Mouse (Mus musculus): ENCODE data around the gene Fubp1. TPM values are rescaled to one million over a fixed set of nuclear protein-coding genes. Genes with fewer than 3 reads are reported as not detected.
A peak's percentile ranks its signal among the peaks of the same experiment; 100 is the strongest.

Fubp1 gene
- total and polyA plus RNA-seq, 3 experiments, result 196 to 202 TPM; not detected in 1

- DNase-seq (ENCODE audit: low read depth, low spot score), result peak; percentile 59
- peak overlapping the region; percentile 94 for H3K9ac ChIP-seq (ENCODE audit: control insufficient read depth, low read depth, low read length, poor library complexity, severe bottlenecking)
- peak overlapping the region; percentile 84 to 96 for H3K4me3 ChIP-seq (ENCODE audit: control insufficient read depth in 1 of 2, insufficient read depth in 1 of 2, low read depth in 2 of 2, low read length in 2 of 2)
- H3K36me3 ChIP-seq (ENCODE audit: control insufficient read depth in 1 of 2, insufficient read depth in 2 of 2, low read length in 2 of 2), result peaks cover 36 to 44% of the 10 kb centered on the region in 2 experiments
- H3K27ac ChIP-seq (ENCODE audit: control insufficient read depth, low read depth, low read length), result no peak overlapping the region
- H3K27me3 ChIP-seq (ENCODE audit: control insufficient read depth in 1 of 2, insufficient read depth in 2 of 2, low read length in 2 of 2), result no peaks in the 10 kb centered on the region
- H3K4me1 ChIP-seq (ENCODE audit: control insufficient read depth in 1 of 2, insufficient read depth in 2 of 2, low read length in 2 of 2), result peaks cover 7 to 16% of the 10 kb centered on the region in 2 experiments
- no peaks in the 10 kb centered on the region for H3K9me3 ChIP-seq (replicated peaks; ENCODE audit: insufficient read depth, low read length)
- TF ChIP-seq SIN3A (IDR thresholded peaks at IDR 0.05; ENCODE audit: low read length), result peak; percentile 66
- TF ChIP-seq CHD1 (IDR thresholded peaks at IDR 0.05; ENCODE audit: low read depth, low read length), result 0 out of 2 replicates have a peak, but pooled peaks have one; percentile 20
- peak in 1 of 2 experiments; percentile 40; a peak in 2 of 4 replicates for TF ChIP-seq POLR2A (IDR thresholded peaks at IDR 0.05; ENCODE audit: control insufficient read depth in 1 of 2, insufficient read depth in 1 of 2, low read depth in 1 of 2, low read length in 2 of 2, poor library complexity in 1 of 2)
- peak; percentile 89 for TF ChIP-seq BHLHE40 (IDR thresholded peaks at IDR 0.05; ENCODE audit: borderline replicate concordance, low read depth, low read length)
- TF ChIP-seq EP300 (IDR thresholded peaks at IDR 0.05; ENCODE audit: low read depth in 1 of 2, low read length in 2 of 2), result no peak
- peak; percentile 32; the same call in 1 of the 2 replicates for TF ChIP-seq ETS1 (IDR thresholded peaks at IDR 0.05; ENCODE audit: low read depth, low read length)
- peak; percentile 29; the same call in 1 of the 2 replicates for TF ChIP-seq MEF2A (IDR thresholded peaks at IDR 0.05; ENCODE audit: extremely low read depth, insufficient replicate concordance, low read depth, low read length, poor library complexity, severe bottlenecking)
- peak; percentile 65 for TF ChIP-seq RCOR1 (IDR thresholded peaks at IDR 0.05; ENCODE audit: low read depth, low read length)
- 0 out of 2 replicates have a peak, but pooled peaks have one; percentile 24 for TF ChIP-seq NELFE (IDR thresholded peaks at IDR 0.05; ENCODE audit: low read depth, low read length)
- no peak for TF ChIP-seq ELF1 (IDR thresholded peaks at IDR 0.05; ENCODE audit: low read depth, low read length)
- no peak for TF ChIP-seq JUND (IDR thresholded peaks at IDR 0.05; ENCODE audit: low read depth, low read length)
- TF ChIP-seq ZKSCAN1 (IDR thresholded peaks at IDR 0.05; ENCODE audit: low read depth, low read length), result peak; percentile 18; the same call in 1 of the 2 replicates
- peak; percentile 66 for TF ChIP-seq MXI1 (IDR thresholded peaks at IDR 0.05; ENCODE audit: low read depth, low read length)
- TF ChIP-seq MYC (IDR thresholded peaks at IDR 0.05; ENCODE audit: low read depth, low read length), result 0 out of 2 replicates have a peak, but pooled peaks have one; percentile 46
- no peak for TF ChIP-seq TAL1 (IDR thresholded peaks at IDR 0.05; ENCODE audit: low read length)
- peaks cover 64% of the 10 kb centered on the region for H3K79me2 ChIP-seq (ENCODE audit: control insufficient read depth, insufficient read depth, low read length, poor library complexity)
Measured at GRCm38 (mm10) chr3:152211731-152212279, 1.6 kb downstream of the Fubp1 start.

- TF ChIP-seq TAL1 (IDR thresholded peaks at IDR 0.05; ENCODE audit: low read length) (no peak), RCOR1 (IDR thresholded peaks at IDR 0.05; ENCODE audit: low read depth, low read length) (peak; percentile 44; the same call in 1 of the 2 replicates), MXI1 (IDR thresholded peaks at IDR 0.05; ENCODE audit: low read depth, low read length) (0 out of 2 replicates have a peak, but pooled peaks have one; percentile 3), JUND (IDR thresholded peaks at IDR 0.05; ENCODE audit: low read depth, low read length) (no peak), SIN3A (IDR thresholded peaks at IDR 0.05; ENCODE audit: low read length) (peak; percentile 37)
- peak; percentile 59 for DNase-seq (ENCODE audit: low read depth, low spot score)
- H3K27ac ChIP-seq (ENCODE audit: control insufficient read depth, low read depth, low read length), result no peak overlapping the region
- no peaks in the 10 kb centered on the region for H3K9me3 ChIP-seq (replicated peaks; ENCODE audit: insufficient read depth, low read length)
- H3K27me3 ChIP-seq (ENCODE audit: control insufficient read depth in 1 of 2, insufficient read depth in 2 of 2, low read length in 2 of 2), result no peaks in the 10 kb centered on the region
- peaks cover 6 to 11% of the 10 kb centered on the region in 2 experiments for H3K4me1 ChIP-seq (ENCODE audit: control insufficient read depth in 1 of 2, insufficient read depth in 2 of 2, low read length in 2 of 2)
- peaks cover 67% of the 10 kb centered on the region for H3K79me2 ChIP-seq (ENCODE audit: control insufficient read depth, insufficient read depth, low read length, poor library complexity)
- H3K9ac ChIP-seq (ENCODE audit: control insufficient read depth, low read depth, low read length, poor library complexity, severe bottlenecking), result peak overlapping the region; percentile 45
- peak overlapping the region; percentile 31 to 96; a peak in 2 of 4 replicates for H3K4me3 ChIP-seq (ENCODE audit: control insufficient read depth in 1 of 2, insufficient read depth in 1 of 2, low read depth in 2 of 2, low read length in 2 of 2)
- H3K36me3 ChIP-seq (ENCODE audit: control insufficient read depth in 1 of 2, insufficient read depth in 2 of 2, low read length in 2 of 2), result peaks cover 38 to 51% of the 10 kb centered on the region in 2 experiments
Measured at GRCm38 (mm10) chr3:152213416-152213815, 3.2 kb downstream of the Fubp1 start.

All from MEL (cell line).